Mouse (Mus musculus) lung, embryonic 16.5 days (tissue): ENCODE data around the gene Dscaml1. TPM values are rescaled to one million over a fixed set of nuclear protein-coding genes. Genes with fewer than 3 reads are reported as not detected.

Experiments used
- ATAC-seq: fragments of 200-750 bp; cut with Nextera tagmentation; 2 replicates; pipeline ENCODE4 v1.8.0; 2017; ENCODE audit warnings: low read depth, mild to moderate bottlenecking, moderate library complexity
- H3K27ac ChIP-seq: fragments of 300-500 bp; sonication (generic); 2 replicates; pipeline ENCODE4 v1.5.1; 2014; ENCODE audit warnings: mild to moderate bottlenecking, control low read depth, low read length
- H3K27me3 ChIP-seq: fragments of 300-500 bp; sonication (generic); 2 replicates; pipeline ENCODE4 v1.6.1; 2014; ENCODE audit warnings: low read depth, low read length, mixed read lengths; ENCODE audit not compliant: control insufficient read depth, insufficient read depth
- H3K36me3 ChIP-seq: fragments of 300-500 bp; sonication (generic); 2 replicates; pipeline ENCODE4 v1.6.1; 2014; ENCODE audit warnings: low read length; ENCODE audit not compliant: control insufficient read depth, insufficient read depth
- H3K4me1 ChIP-seq: fragments of 300-500 bp; sonication (generic); replicated peaks from 2 replicates; pipeline ENCODE4 v1.6.1; 2014; ENCODE audit warnings: low read length, mixed read lengths; ENCODE audit not compliant: control insufficient read depth, insufficient read depth
- H3K4me2 ChIP-seq: fragments of 300-500 bp; sonication (generic); 2 replicates; pipeline ENCODE4 v1.6.1; 2014; ENCODE audit warnings: low read depth, low read length, control low read depth
- H3K4me3 ChIP-seq: fragments of 300-500 bp; sonication (generic); 2 replicates; pipeline ENCODE4 v1.5.1; 2014; ENCODE audit warnings: mild to moderate bottlenecking, low read length, control low read depth
- H3K9ac ChIP-seq: fragments of 300-500 bp; sonication (generic); 2 replicates; pipeline ENCODE4 v1.6.1; 2014; ENCODE audit warnings: low read length, control low read depth
- H3K9me3 ChIP-seq: fragments of 300-500 bp; sonication (generic); 2 replicates; pipeline ENCODE4 v1.6.1; 2016; ENCODE audit warnings: low read length; ENCODE audit not compliant: control insufficient read depth
- WGBS: fragments of 180-500 bp; shearing (Covaris S2); extraction: QIAGEN DNeasy Blood & Tissue Kit; methylation state at CpG from one replicate; pipeline ENCODE4 v1.1.7; 2014; 5-methylcytosine and 5-hydroxymethylcytosine counted together
- polyA plus RNA-seq: library from polyadenylated mRNA; unstranded; fragments of >200 nt; fragmentation: Nextera tagmentation; extraction: Ambion mirVana; gene quantifications from 2 replicates; pipeline ENCODE4 v1.2.1, GENCODE M21; 2015

The Dscaml1 gene
- polyA plus RNA-seq, 1 experiment from 2014 or later = 0.18 TPM

- Histone ChIP-seq H3K4me2 (peak overlapping the region; percentile 45), H3K9me3 (no peaks in the 10 kb centered on the region), H3K27ac (peak overlapping the region; percentile 38), H3K4me1 (peaks cover 16% of the 10 kb centered on the region), H3K27me3 (no peaks in the 10 kb centered on the region), H3K36me3 (no peaks in the 10 kb centered on the region), H3K9ac (no peak overlapping the region), H3K4me3 (0 out of 2 replicates have a peak overlapping the region, but pooled peaks have one; percentile 13)
- ATAC-seq = peak; percentile 88
- 22% methylated on average over 12 of the region's 12 CpGs for WGBS
Measured at GRCm38 (mm10) chr9:45677236-45677781, 250.9 kb downstream of the Dscaml1 start.

GRCm38 (mm10) chr9:45677952-45678663 is 251.7 kb downstream of the Dscaml1 start:
- peak; percentile 16; the same call in 1 of the 2 replicates for ATAC-seq
- H3K9ac ChIP-seq = no peak overlapping the region
- H3K9me3 ChIP-seq = no peaks in the 10 kb centered on the region
- WGBS = 39% methylated on average over 8 of the region's 8 CpGs
- H3K4me2 ChIP-seq = no peak overlapping the region
- H3K4me1 ChIP-seq = peaks cover 16% of the 10 kb centered on the region
- H3K27me3 ChIP-seq = no peaks in the 10 kb centered on the region
- peak overlapping the region; percentile 39 for H3K27ac ChIP-seq
- no peak overlapping the region for H3K4me3 ChIP-seq
- H3K36me3 ChIP-seq = no peaks in the 10 kb centered on the region

GRCm38 (mm10) chr9:45678664-45679026 is 252.2 kb downstream of the Dscaml1 start:
- peaks cover 16% of the 10 kb centered on the region for H3K4me1 ChIP-seq
- no peak for ATAC-seq
- H3K27ac ChIP-seq = no peak overlapping the region
- 67% methylated on average over 4 of the region's 4 CpGs for WGBS
- no peaks in the 10 kb centered on the region for H3K27me3 ChIP-seq
- H3K36me3 ChIP-seq = no peaks in the 10 kb centered on the region
- H3K4me2 ChIP-seq = no peak overlapping the region
- H3K9ac ChIP-seq = no peak overlapping the region
- H3K9me3 ChIP-seq = no peaks in the 10 kb centered on the region
- no peak overlapping the region for H3K4me3 ChIP-seq

- 49% methylated on average over 11 of the region's 11 CpGs for WGBS
- no peak for ATAC-seq
- no peak overlapping the region for H3K27ac ChIP-seq
- no peaks in the 10 kb centered on the region for H3K27me3 ChIP-seq
- no peaks in the 10 kb centered on the region for H3K36me3 ChIP-seq
- no peaks in the 10 kb centered on the region for H3K9me3 ChIP-seq
- no peak overlapping the region for H3K9ac ChIP-seq
- H3K4me2 ChIP-seq = no peak overlapping the region
- peaks cover 9% of the 10 kb centered on the region for H3K4me1 ChIP-seq
- H3K4me3 ChIP-seq = no peak overlapping the region
Measured at GRCm38 (mm10) chr9:45682461-45682998, 256.1 kb downstream of the Dscaml1 start.

- H3K4me3 ChIP-seq = no peak overlapping the region
- no peaks in the 10 kb centered on the region for H3K27me3 ChIP-seq
- H3K4me2 ChIP-seq = no peak overlapping the region
- H3K36me3 ChIP-seq = no peaks in the 10 kb centered on the region
- no peaks in the 10 kb centered on the region for H3K9me3 ChIP-seq
- ATAC-seq = no peak
- peaks cover 2% of the 10 kb centered on the region; the same call in 1 of the 2 replicates for H3K4me1 ChIP-seq
- no peak overlapping the region for H3K9ac ChIP-seq
- 30% methylated on average over 10 of the region's 10 CpGs for WGBS
- H3K27ac ChIP-seq = no peak overlapping the region
Measured at GRCm38 (mm10) chr9:45693424-45694237, 267.2 kb downstream of the Dscaml1 start.

GRCm38 (mm10) chr9:45694256-45694655 is 267.8 kb downstream of the Dscaml1 start:
- H3K4me1 ChIP-seq = peaks cover 2% of the 10 kb centered on the region; the same call in 1 of the 2 replicates
- no peaks in the 10 kb centered on the region for H3K9me3 ChIP-seq
- H3K36me3 ChIP-seq = no peaks in the 10 kb centered on the region
- H3K4me3 ChIP-seq = no peak overlapping the region
- H3K4me2 ChIP-seq = no peak overlapping the region
- no peak overlapping the region for H3K9ac ChIP-seq
- 19% methylated on average over 2 of the region's 2 CpGs for WGBS
- ATAC-seq = no peak
- no peaks in the 10 kb centered on the region for H3K27me3 ChIP-seq
- H3K27ac ChIP-seq = no peak overlapping the region

GRCm38 (mm10) chr9:45699171-45699570 is 272.7 kb downstream of the Dscaml1 start:
- Histone ChIP-seq H3K27ac (no peak overlapping the region), H3K9me3 (no peaks in the 10 kb centered on the region), H3K4me2 (no peak overlapping the region), H3K27me3 (no peaks in the 10 kb centered on the region; the same call in 1 of the 2 replicates), H3K36me3 (no peaks in the 10 kb centered on the region), H3K9ac (no peak overlapping the region), H3K4me1 (no peaks in the 10 kb centered on the region), H3K4me3 (no peak overlapping the region)
- 74% methylated on average over 10 of the region's 10 CpGs for WGBS
- no peak for ATAC-seq

GRCm38 (mm10) chr9:45703236-45703635 is 276.8 kb downstream of the Dscaml1 start:
- H3K36me3 ChIP-seq = no peaks in the 10 kb centered on the region
- no peaks in the 10 kb centered on the region for H3K4me1 ChIP-seq
- no peaks in the 10 kb centered on the region; the same call in 1 of the 2 replicates for H3K27me3 ChIP-seq
- 95% methylated on average over 3 of the region's 3 CpGs for WGBS
- H3K9me3 ChIP-seq = no peaks in the 10 kb centered on the region
- ATAC-seq = no peak
- H3K4me3 ChIP-seq = no peak overlapping the region
- no peak overlapping the region for H3K9ac ChIP-seq
- no peak overlapping the region for H3K27ac ChIP-seq
- H3K4me2 ChIP-seq = no peak overlapping the region

- no peaks in the 10 kb centered on the region; the same call in 1 of the 2 replicates for H3K27me3 ChIP-seq
- H3K9me3 ChIP-seq = no peaks in the 10 kb centered on the region
- 73% methylated on average over 3 of the region's 3 CpGs for WGBS
- H3K36me3 ChIP-seq = no peaks in the 10 kb centered on the region
- ATAC-seq = no peak
- no peak overlapping the region for H3K27ac ChIP-seq
- H3K4me2 ChIP-seq = no peak overlapping the region
- H3K4me3 ChIP-seq = no peak overlapping the region
- H3K4me1 ChIP-seq = no peaks in the 10 kb centered on the region
- H3K9ac ChIP-seq = no peak overlapping the region
Measured at GRCm38 (mm10) chr9:45704441-45704840, 278.0 kb downstream of the Dscaml1 start.
